Mouse (Mus musculus) embryonic facial prominence, embryonic 14.5 days (tissue): ENCODE measurements around the gene Ints14. TPM values are rescaled to one million over a fixed set of nuclear protein-coding genes. Genes with fewer than 3 reads are reported as not detected.

Source experiments
- ATAC-seq: fragments of 200-750 bp; cut with Nextera tagmentation; 2 replicates; pipeline ENCODE4 v1.8.0; 2017; ENCODE audit warnings: low read depth, moderate number of reproducible peaks, moderate TSS enrichment
- DNase-seq: peaks from one replicate; pipeline ENCODE4 v3.0.0-alpha.2; 2015; ENCODE audit warnings: low spot score
- H3K27ac ChIP-seq: fragments of 300-500 bp; sonication (generic); replicated peaks from 2 replicates; pipeline ENCODE4 v1.5.1; 2014; ENCODE audit warnings: low read depth, mild to moderate bottlenecking, low read length, moderate library complexity
- H3K27me3 ChIP-seq: fragments of 300-500 bp; sonication (generic); replicated peaks from 2 replicates; pipeline ENCODE4 v1.6.1; 2014; ENCODE audit warnings: low read length; ENCODE audit not compliant: control insufficient read depth, insufficient read depth
- H3K36me3 ChIP-seq: fragments of 300-500 bp; sonication (generic); 2 replicates; pipeline ENCODE4 v1.6.1; 2014; ENCODE audit warnings: low read length, mixed read lengths; ENCODE audit not compliant: control insufficient read depth, insufficient read depth
- H3K4me1 ChIP-seq: fragments of 300-500 bp; sonication (generic); 2 replicates; pipeline ENCODE4 v1.6.1; 2014; ENCODE audit warnings: antibody characterized with exemption, low read length; ENCODE audit not compliant: control insufficient read depth, insufficient read depth
- H3K4me2 ChIP-seq: fragments of 300-500 bp; sonication (generic); 2 replicates; pipeline ENCODE4 v1.6.1; 2014; ENCODE audit warnings: low read depth, mild to moderate bottlenecking, low read length, moderate library complexity, mixed read lengths
- H3K4me3 ChIP-seq: fragments of 300-500 bp; sonication (generic); 2 replicates; pipeline ENCODE4 v1.5.1; 2014; ENCODE audit warnings: low read depth, mild to moderate bottlenecking, low read length
- H3K9ac ChIP-seq: fragments of 300-500 bp; sonication (generic); 2 replicates; pipeline ENCODE4 v1.6.1; 2014; ENCODE audit warnings: low read depth, mild to moderate bottlenecking, low read length, moderate library complexity, mixed read lengths
- H3K9me3 ChIP-seq: fragments of 300-500 bp; sonication (generic); 2 replicates; pipeline ENCODE4 v1.6.1; 2016; ENCODE audit warnings: low read length; ENCODE audit not compliant: control insufficient read depth
- WGBS: fragments of 180-500 bp; shearing (Covaris S2); extraction: QIAGEN DNeasy Blood & Tissue Kit; methylation state at CpG from one replicate; pipeline ENCODE4 v1.1.7; 2014; 5-methylcytosine and 5-hydroxymethylcytosine counted together
- polyA plus RNA-seq: library from polyadenylated mRNA; unstranded; fragments of >200 nt; fragmentation: Nextera tagmentation; extraction: Ambion mirVana; gene quantifications from 2 replicates; pipeline ENCODE4 v1.2.1, GENCODE M21; 2014

Gene Ints14
- polyA plus RNA-seq, 1 experiment from 2014 or later = 44.3 TPM

DNA sequence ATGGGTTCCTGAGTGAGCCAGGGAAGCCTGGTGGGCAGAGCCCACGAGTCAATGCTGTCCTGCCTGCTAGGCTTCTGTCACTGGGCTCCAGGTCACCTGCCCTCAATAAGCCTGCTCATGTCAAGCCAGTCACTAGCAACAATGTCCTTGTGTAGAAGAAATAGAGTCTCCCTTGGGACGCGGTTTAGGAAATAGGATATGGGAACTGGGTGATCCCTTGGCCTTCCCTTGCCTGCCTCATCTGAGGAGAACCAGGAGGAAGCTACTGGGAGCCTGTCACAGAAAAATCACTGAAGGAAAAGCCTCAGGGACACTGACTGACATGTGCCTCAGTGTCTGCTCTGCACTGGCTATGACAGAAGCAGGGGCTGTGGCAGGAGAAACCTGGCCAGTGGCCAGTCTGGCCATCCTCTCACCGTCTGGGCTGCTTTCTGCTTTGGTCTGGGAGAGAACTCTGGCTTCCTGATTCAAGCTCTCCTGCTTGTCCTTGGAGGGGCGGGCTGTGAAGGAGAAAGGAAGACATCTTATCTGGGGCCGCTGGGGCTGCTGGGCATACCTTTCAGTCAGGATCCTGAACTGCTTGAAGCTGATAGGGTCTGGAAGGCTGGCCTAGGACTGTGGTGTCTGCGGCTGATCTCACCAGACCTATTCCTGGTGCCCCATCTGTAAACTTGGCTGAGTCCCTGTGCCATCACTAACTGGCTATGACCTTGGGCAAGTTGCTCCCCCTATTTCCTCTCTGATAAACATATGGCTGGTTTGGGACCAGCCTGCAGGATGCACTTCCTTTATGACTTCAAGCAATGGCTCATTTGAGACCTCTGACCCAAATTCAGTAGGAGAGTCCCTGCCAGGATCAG lies 28.7 kb upstream of the Ints14 start:
- Histone ChIP-seq H3K9ac (no peak overlapping the region), H3K4me1 (0 out of 2 replicates have a peak, but pooled peaks cover 1% of the 10 kb centered on the region), H3K4me3 (no peak overlapping the region), H3K36me3 (no peaks in the 10 kb centered on the region), H3K27me3 (no peaks in the 10 kb centered on the region), H3K9me3 (no peaks in the 10 kb centered on the region), H3K27ac (no peak overlapping the region), H3K4me2 (no peak overlapping the region)
- DNase-seq = no peak
- ATAC-seq = no peak
- WGBS = 74% methylated on average over 7 of the region's 7 CpGs

GRCm38 (mm10) chr9:64934015-64934754 lies 26.5 kb upstream of the Ints14 start:
- H3K9ac ChIP-seq = no peak overlapping the region
- no peaks in the 10 kb centered on the region for H3K4me1 ChIP-seq
- no peaks in the 10 kb centered on the region for H3K9me3 ChIP-seq
- no peak overlapping the region for H3K4me2 ChIP-seq
- H3K27ac ChIP-seq = no peak overlapping the region
- DNase-seq = peak; percentile 38
- peak; percentile 62; the same call in 1 of the 2 replicates for ATAC-seq
- WGBS = 51% methylated on average over 15 of the region's 15 CpGs
- H3K27me3 ChIP-seq = no peaks in the 10 kb centered on the region
- no peak overlapping the region for H3K4me3 ChIP-seq
- H3K36me3 ChIP-seq = no peaks in the 10 kb centered on the region

DNA sequence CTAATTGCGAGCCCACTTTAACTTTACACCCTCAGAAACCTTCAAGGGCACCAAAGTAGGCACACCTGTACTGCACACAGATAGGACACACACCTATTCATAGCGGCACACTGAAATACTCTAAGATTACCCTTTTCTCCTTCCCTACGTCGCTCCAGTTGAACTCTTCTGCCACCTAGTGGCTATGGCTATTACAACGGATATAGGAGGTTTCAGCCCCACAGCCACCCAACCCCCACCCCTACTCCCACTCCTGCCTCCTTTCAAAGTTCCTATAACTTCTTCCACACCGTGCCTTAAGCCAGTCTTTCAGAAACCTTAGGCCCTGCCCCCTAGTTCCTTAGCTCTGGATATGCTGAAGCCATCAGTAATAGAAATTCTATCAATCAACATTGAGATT lies 24.2 kb upstream of the Ints14 start:
- no peak overlapping the region for H3K9ac ChIP-seq
- 0% methylated on average over 6 of the region's 6 CpGs for WGBS
- DNase-seq = peak; percentile 68

DNA sequence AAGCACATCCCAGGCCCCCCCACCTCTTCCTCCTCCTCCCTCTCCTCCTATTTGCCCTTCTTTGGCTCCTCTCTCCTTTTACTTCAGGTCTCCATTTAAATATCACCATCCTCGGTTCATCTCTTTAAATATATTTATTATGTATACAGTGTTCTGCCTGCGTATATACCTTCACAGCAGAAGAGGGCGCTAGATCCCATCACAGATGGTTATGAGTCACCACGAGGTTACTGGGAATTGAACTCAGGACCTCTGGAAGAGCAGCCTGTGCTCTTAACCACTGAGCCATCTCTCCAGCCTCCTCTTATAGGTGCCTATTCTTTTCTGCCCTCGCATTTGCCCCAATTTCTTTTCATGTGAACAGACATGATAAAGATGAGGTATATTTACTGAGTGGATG lies 23.2 kb upstream of the Ints14 start:
- H3K9ac ChIP-seq = no peak overlapping the region
- no peak overlapping the region for H3K27ac ChIP-seq
- no peaks in the 10 kb centered on the region for H3K36me3 ChIP-seq
- H3K4me2 ChIP-seq = no peak overlapping the region
- 62% methylated on average over 5 of the region's 5 CpGs for WGBS
- no peaks in the 10 kb centered on the region for H3K27me3 ChIP-seq
- no peak for ATAC-seq
- H3K4me3 ChIP-seq = no peak overlapping the region
- DNase-seq = no peak
- H3K9me3 ChIP-seq = no peaks in the 10 kb centered on the region
- H3K4me1 ChIP-seq = 0 out of 2 replicates have a peak, but pooled peaks cover 6% of the 10 kb centered on the region

More for the DNA sequence above, 24.2 kb upstream of the Ints14 start:
- H3K36me3 ChIP-seq = no peaks in the 10 kb centered on the region
- 0 out of 2 replicates have a peak, but pooled peaks cover 6% of the 10 kb centered on the region for H3K4me1 ChIP-seq
- no peak overlapping the region for H3K4me3 ChIP-seq
- H3K4me2 ChIP-seq = no peak overlapping the region
- no peaks in the 10 kb centered on the region for H3K27me3 ChIP-seq
- ATAC-seq = peak; percentile 32; the same call in 1 of the 2 replicates
- H3K9me3 ChIP-seq = no peaks in the 10 kb centered on the region
- no peak overlapping the region for H3K27ac ChIP-seq

DNA sequence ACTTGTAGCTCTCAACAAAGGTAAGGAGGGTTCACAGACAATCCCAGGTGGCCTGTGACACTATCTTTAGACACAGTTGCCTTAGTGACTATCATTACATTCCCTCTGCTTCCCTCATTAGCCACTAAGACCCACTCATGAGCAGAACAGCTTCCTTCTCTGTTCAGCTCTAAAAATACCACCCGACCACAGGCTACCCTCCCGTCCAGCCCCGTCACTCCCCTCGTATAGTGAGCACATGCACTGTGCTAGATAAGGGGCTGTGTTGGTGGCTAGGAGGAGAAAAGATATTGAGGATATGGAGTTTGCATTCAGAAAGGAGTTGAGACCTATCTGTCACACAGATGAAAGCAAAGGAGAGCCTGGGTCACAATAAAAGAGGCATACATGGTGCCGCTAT lies 22.2 kb upstream of the Ints14 start:
- Histone ChIP-seq H3K27ac (no peak overlapping the region), H3K9ac (no peak overlapping the region), H3K27me3 (no peaks in the 10 kb centered on the region), H3K4me2 (no peak overlapping the region), H3K9me3 (no peaks in the 10 kb centered on the region), H3K4me1 (0 out of 2 replicates have a peak, but pooled peaks cover 6% of the 10 kb centered on the region), H3K4me3 (no peak overlapping the region), H3K36me3 (no peaks in the 10 kb centered on the region)
- ATAC-seq = no peak
- no peak for DNase-seq
- 81% methylated on average over 5 of the region's 5 CpGs for WGBS

DNA sequence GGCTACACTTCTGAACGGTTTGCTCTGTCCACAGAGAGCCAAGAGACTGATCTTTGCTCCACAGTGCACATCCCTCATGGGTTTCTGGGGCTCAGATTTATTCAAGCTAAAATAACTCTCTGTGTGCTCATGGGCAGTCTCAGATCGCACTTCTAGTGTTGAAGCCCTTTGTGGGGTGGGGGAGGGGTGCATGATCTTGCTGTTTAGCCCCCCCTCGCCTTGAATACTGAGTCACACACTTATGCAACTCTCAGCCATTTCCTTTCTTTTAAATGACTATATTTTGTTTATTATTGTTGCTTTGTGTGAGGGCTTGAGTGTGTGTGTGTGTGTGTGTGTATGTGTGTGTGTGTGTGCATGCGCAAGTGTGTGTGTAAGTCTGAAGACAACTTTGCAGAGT lies 21.4 kb upstream of the Ints14 start:
- Histone ChIP-seq H3K4me3 (no peak overlapping the region), H3K9ac (0 out of 2 replicates have a peak overlapping the region, but pooled peaks have one; percentile 15), H3K27ac (no peak overlapping the region), H3K27me3 (no peaks in the 10 kb centered on the region), H3K4me2 (no peak overlapping the region), H3K4me1 (0 out of 2 replicates have a peak, but pooled peaks cover 6% of the 10 kb centered on the region), H3K36me3 (no peaks in the 10 kb centered on the region), H3K9me3 (no peaks in the 10 kb centered on the region)
- DNase-seq (no peak), ATAC-seq (no peak)
- WGBS = 57% methylated on average over 4 of the region's 4 CpGs

DNA sequence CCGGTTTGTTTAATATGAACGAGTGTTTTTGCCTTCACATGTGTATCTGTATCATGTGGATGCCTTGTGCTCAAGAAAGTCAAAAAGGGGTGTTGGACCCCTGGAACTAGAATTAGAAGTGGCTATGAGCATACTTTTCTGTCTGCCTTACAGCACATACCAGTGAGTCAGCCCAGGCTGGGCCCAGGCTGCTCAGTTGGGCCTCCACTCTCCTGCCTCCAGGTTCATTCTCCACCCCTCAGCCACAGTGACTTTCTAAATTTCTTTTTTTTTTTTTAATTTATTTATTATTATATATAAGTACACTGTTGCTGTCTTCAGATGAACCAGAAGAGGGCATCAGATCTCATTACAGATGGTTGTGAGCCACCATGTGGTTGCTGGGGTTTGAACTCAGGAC lies 20.9 kb upstream of the Ints14 start:
- no peak for ATAC-seq
- Histone ChIP-seq H3K4me2 (no peak overlapping the region), H3K4me1 (0 out of 2 replicates have a peak, but pooled peaks cover 6% of the 10 kb centered on the region), H3K27ac (no peak overlapping the region), H3K27me3 (no peaks in the 10 kb centered on the region), H3K36me3 (no peaks in the 10 kb centered on the region), H3K9me3 (no peaks in the 10 kb centered on the region), H3K9ac (no peak overlapping the region), H3K4me3 (no peak overlapping the region)
- DNase-seq = no peak
- 79% methylated on average over 2 of the region's 2 CpGs for WGBS

GRCm38 (mm10) chr9:64940731-64941346 lies 19.9 kb upstream of the Ints14 start:
- no peak overlapping the region for H3K4me2 ChIP-seq
- H3K4me3 ChIP-seq = no peak overlapping the region
- DNase-seq = peak; percentile 50
- 66% methylated on average over 11 of the region's 11 CpGs for WGBS
- no peak overlapping the region; the same call in 1 of the 2 replicates for H3K27ac ChIP-seq
- 0 out of 2 replicates have a peak overlapping the region, but pooled peaks have one; percentile 6 for H3K9ac ChIP-seq
- no peaks in the 10 kb centered on the region for H3K9me3 ChIP-seq
- H3K27me3 ChIP-seq = no peaks in the 10 kb centered on the region
- no peaks in the 10 kb centered on the region for H3K36me3 ChIP-seq
- 0 out of 2 replicates have a peak, but pooled peaks have one; percentile 18 for ATAC-seq
- H3K4me1 ChIP-seq = 0 out of 2 replicates have a peak, but pooled peaks cover 6% of the 10 kb centered on the region
